Mouse (Mus musculus): ENCODE data around the gene Setd7.
A peak's percentile ranks its signal among the peaks of the same experiment; 100 is the strongest.

GRCm38 (mm10) chr3:51559594-51560450 is 857 bp downstream of the Setd7 start:
- TF ChIP-seq CTCF (IDR thresholded peaks at IDR 0.05; ENCODE audit: borderline replicate concordance, control insufficient read depth, extremely low read depth, insufficient read depth, low read length, poor library complexity) (peak; percentile 63; the same call in 1 of the 2 replicates), POLR2A (IDR thresholded peaks at IDR 0.05; ENCODE audit: control insufficient read depth, extremely low read depth, insufficient read depth, low read length, poor library complexity) (peak; percentile 98)

Data from thymus, adult 2 months (tissue).